Comparison of ENCODE assay signal across 12 mouse cellular contexts in the genomic region with DNA sequence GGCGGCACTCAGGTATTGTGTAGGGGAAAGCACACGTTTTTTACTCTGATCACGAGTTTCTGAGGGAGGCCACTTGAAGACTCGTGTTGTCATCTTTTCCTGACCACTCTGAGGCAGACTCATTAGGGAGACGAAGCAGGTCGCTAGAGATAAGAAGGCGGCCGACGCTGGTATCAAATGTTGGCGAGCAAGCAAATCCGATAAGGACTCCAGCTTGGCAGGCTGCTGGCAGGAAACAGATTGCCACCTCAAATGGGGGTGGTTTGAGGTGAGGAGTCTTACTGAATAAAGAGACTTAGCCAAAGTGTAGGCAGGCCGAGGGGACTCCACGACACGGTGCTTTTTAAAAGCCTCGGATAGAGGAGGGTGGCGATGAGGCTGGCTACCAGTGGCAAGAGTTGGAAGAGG.
DNase-seq lines count a peak whose midpoint lies in the region; ATAC-seq and TF ChIP-seq lines count a peak whose summit lies in the region.
"Had no signal": no experiment of that assay in that cellular context is flagged by ENCODE, and none has a peak within 500 bp of the region (broad histone marks: within the 10 kb centered on the region; RNA-seq: fewer than 3 reads in every experiment).

No protein-coding gene starts in this region.

- H3K4me1 ChIP-seq in heart, embryonic 12.5 days (replicated peaks), result peaks cover 9% of the 10 kb centered on the region
- no peaks in the 10 kb centered on the region for H3K4me1 ChIP-seq in heart, adult 2 months (ENCODE audit: control insufficient read depth, insufficient read depth, low read length)
- H3K4me1 ChIP-seq: hindbrain, embryonic 13.5 days had no signal

- no peaks in the 10 kb centered on the region for H3K36me3 ChIP-seq in heart, embryonic 12.5 days
- H3K36me3 ChIP-seq in heart, adult 2 months (ENCODE audit: control insufficient read depth, insufficient read depth, low read length), result no peaks in the 10 kb centered on the region
- H3K36me3 ChIP-seq: hindbrain, embryonic 13.5 days had no signal

- 19% methylated on average over 16 of the region's 16 CpGs for WGBS in heart, embryonic 12.5 days
- 22% methylated on average over 16 of the region's 16 CpGs for WGBS in heart, adult 2 months

- no peaks in the 10 kb centered on the region for H3K79me2 ChIP-seq in heart, adult 2 months (replicated peaks; ENCODE audit: control insufficient read depth, insufficient read depth, low read length)

- no peak for ATAC-seq in heart, embryonic 12.5 days (ENCODE audit: insufficient number of reproducible peaks, low FRiP score)

- H3K4me3 ChIP-seq in heart, embryonic 12.5 days, result peak overlapping the region; percentile 28
- no peak overlapping the region for H3K4me3 ChIP-seq in heart, adult 2 months
- H3K4me3 ChIP-seq: hindbrain, embryonic 13.5 days had no signal

- no peak for TF ChIP-seq POLR2A in heart, adult 2 months (IDR thresholded peaks at IDR 0.05; ENCODE audit: insufficient read depth, low read depth, low read length)

- DNase-seq in heart, adult 2 months, result no peak
- DNase-seq in 416B (ENCODE audit: low read depth), result peak; percentile 90
- DNase-seq in frontal cortex, postnatal 10 days (ENCODE audit: low spot score in 2 of 2), result peak; percentile 23 to 45
- DNase-seq in left cerebral cortex, postnatal 25 days (ENCODE audit: low spot score in 2 of 2), result peak; percentile 45 to 88
- DNase-seq in retina, embryonic 14.5 days (ENCODE audit: low spot score), result no peak
- no peak for DNase-seq in ovary, postnatal 10 days (ENCODE audit: low spot score)
- no peak for DNase-seq in thymus, postnatal 25 days
- DNase-seq: kidney, adult 8-10 months; thymus, postnatal 14 days had no signal

- no peaks in the 10 kb centered on the region for H3K27me3 ChIP-seq in heart, embryonic 12.5 days (replicated peaks)
- no peaks in the 10 kb centered on the region for H3K27me3 ChIP-seq in heart, adult 2 months (ENCODE audit: control insufficient read depth, insufficient read depth, low read length)
- H3K27me3 ChIP-seq: hindbrain, embryonic 13.5 days had no signal

- intact Hi-C loops in heart, adult 2 months (cut with DNase I), result loop anchor here (10.0 kb wide), 1 partner anchor 164 kb away; no protein-coding TSS in a partner anchor
- intact Hi-C loops in left cerebral cortex, postnatal 25 days (cut with DNase I), result loop anchor here (2.0 to 5.0 kb wide), 2 partner anchors 106 to 170 kb away; no protein-coding TSS in a partner anchor

- no peak for TF ChIP-seq CTCF in heart, adult 2 months (IDR thresholded peaks at IDR 0.05)

- H3K4me2 ChIP-seq in heart, embryonic 12.5 days, result peak overlapping the region; percentile 64
- H3K4me2 ChIP-seq: hindbrain, embryonic 13.5 days had no signal

- no peak overlapping the region for H3K27ac ChIP-seq in heart, embryonic 12.5 days (ENCODE audit: poor library complexity, severe bottlenecking)
- no peak overlapping the region for H3K27ac ChIP-seq in heart, adult 2 months
- H3K27ac ChIP-seq: hindbrain, embryonic 13.5 days; macrophage had no signal

- H3K9me3 ChIP-seq in heart, embryonic 12.5 days (replicated peaks), result no peaks in the 10 kb centered on the region
- H3K9me3 ChIP-seq: hindbrain, embryonic 13.5 days had no signal

- H3K9ac ChIP-seq in heart, embryonic 12.5 days, result no peak overlapping the region
- H3K9ac ChIP-seq in heart, adult 2 months (ENCODE audit: low read depth, low read length), result no peak overlapping the region
- H3K9ac ChIP-seq: hindbrain, embryonic 13.5 days had no signal

- no peak for TF ChIP-seq EP300 in heart, adult 2 months (IDR thresholded peaks at IDR 0.05; ENCODE audit: insufficient read depth, low read depth, low read length)

Comparison
In these comparisons a context has a peak if more than half of its experiments do, and no peak if none do; other contexts are left out.
1. DNase-seq: peak in 416B (single experiment), frontal cortex, postnatal 10 days (2 of 2) and left cerebral cortex, postnatal 25 days (2 of 2); none in heart, adult 2 months (0 of 2), retina, embryonic 14.5 days (single experiment), ovary, postnatal 10 days (single experiment) and thymus, postnatal 25 days (single experiment).